Mouse (Mus musculus) intestine, embryonic 15.5 days (tissue): ENCODE measurements around the gene Trnau1ap. TPM values are rescaled to one million over a fixed set of nuclear protein-coding genes. Genes with fewer than 3 reads are reported as not detected.
A peak's percentile ranks its signal among the peaks of the same experiment; 100 is the strongest.
"Not testable (repeated sequence)": the region's sequence is repeated elsewhere in the genome, so short reads cannot be mapped to it uniquely, and the experiment has no call there.

Experiments
- ATAC-seq: fragments of 200-750 bp; cut with Nextera tagmentation; 2 replicates; pipeline ENCODE4 v1.8.0; 2017; ENCODE audit warnings: moderate TSS enrichment, moderate library complexity
- H3K27ac ChIP-seq: fragments of 300-500 bp; sonication (generic); 2 replicates; pipeline ENCODE4 v1.5.1; 2015; ENCODE audit warnings: mild to moderate bottlenecking, inconsistent platforms
- H3K27me3 ChIP-seq: fragments of 300-500 bp; sonication (generic); replicated peaks from 2 replicates; pipeline ENCODE4 v1.6.1; 2015; ENCODE audit warnings: inconsistent platforms
- H3K36me3 ChIP-seq: fragments of 300-500 bp; sonication (generic); 2 replicates; pipeline ENCODE4 v1.6.1; 2015; ENCODE audit warnings: inconsistent platforms
- H3K4me1 ChIP-seq: fragments of 300-500 bp; sonication (generic); replicated peaks from 2 replicates; pipeline ENCODE4 v1.6.1; 2015; ENCODE audit warnings: inconsistent platforms
- H3K4me2 ChIP-seq: fragments of 300-500 bp; sonication (generic); replicated peaks from 2 replicates; pipeline ENCODE4 v1.6.1; 2015; ENCODE audit warnings: mild to moderate bottlenecking, inconsistent platforms
- H3K4me3 ChIP-seq: fragments of 300-500 bp; sonication (generic); replicated peaks from 2 replicates; pipeline ENCODE4 v1.5.1; 2015; ENCODE audit warnings: inconsistent platforms
- H3K9ac ChIP-seq: fragments of 300-500 bp; sonication (generic); 2 replicates; pipeline ENCODE4 v1.6.1; 2015; ENCODE audit warnings: inconsistent platforms
- H3K9me3 ChIP-seq: fragments of 300-500 bp; sonication (generic); 2 replicates; pipeline ENCODE4 v1.6.1; 2016; ENCODE audit warnings: inconsistent platforms
- WGBS: fragments of 180-500 bp; shearing (Covaris S2); methylation state at CpG from one replicate; pipeline ENCODE4 v1.1.7; 2015; 5-methylcytosine and 5-hydroxymethylcytosine counted together
- polyA plus RNA-seq: library from polyadenylated mRNA; unstranded; fragments of >200 nt; fragmentation: Nextera tagmentation; extraction: Ambion mirVana; gene quantifications from 2 replicates; pipeline ENCODE4 v1.2.1, GENCODE M21; 2015

Trnau1ap gene
- polyA plus RNA-seq, 1 experiment from 2014 or later, result 74.5 TPM

DNA sequence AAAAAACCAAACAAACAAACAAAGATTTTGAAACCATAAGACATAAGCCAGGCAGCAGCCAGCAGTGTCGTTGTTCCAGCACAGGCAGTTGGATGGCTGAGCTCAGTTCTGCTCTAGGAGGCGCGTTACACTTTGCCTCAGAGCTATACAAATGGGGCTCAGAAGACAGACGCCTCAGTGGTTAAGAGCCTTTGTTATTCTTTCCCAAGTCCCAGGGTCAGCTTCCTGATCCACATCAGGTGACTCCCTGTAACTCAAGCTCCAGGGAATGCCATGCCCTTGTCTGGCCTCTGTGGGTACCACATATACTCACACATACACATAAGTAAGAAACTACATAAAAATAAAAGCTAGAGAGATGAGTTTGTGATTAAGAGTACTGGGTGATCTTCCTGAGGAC is 38.3 kb downstream of the Trnau1ap start:
- Histone ChIP-seq H3K27ac (no peak overlapping the region), H3K4me1 (no peaks in the 10 kb centered on the region), H3K36me3 (peaks cover 18% of the 10 kb centered on the region; the same call in 1 of the 2 replicates), H3K27me3 (no peaks in the 10 kb centered on the region), H3K4me3 (no peak overlapping the region), H3K9ac (no peak overlapping the region), H3K4me2 (no peak overlapping the region), H3K9me3 (no peaks in the 10 kb centered on the region; the same call in 1 of the 2 replicates)
- no peak for ATAC-seq
- WGBS, result 94% methylated on average over 4 of the region's 4 CpGs

DNA sequence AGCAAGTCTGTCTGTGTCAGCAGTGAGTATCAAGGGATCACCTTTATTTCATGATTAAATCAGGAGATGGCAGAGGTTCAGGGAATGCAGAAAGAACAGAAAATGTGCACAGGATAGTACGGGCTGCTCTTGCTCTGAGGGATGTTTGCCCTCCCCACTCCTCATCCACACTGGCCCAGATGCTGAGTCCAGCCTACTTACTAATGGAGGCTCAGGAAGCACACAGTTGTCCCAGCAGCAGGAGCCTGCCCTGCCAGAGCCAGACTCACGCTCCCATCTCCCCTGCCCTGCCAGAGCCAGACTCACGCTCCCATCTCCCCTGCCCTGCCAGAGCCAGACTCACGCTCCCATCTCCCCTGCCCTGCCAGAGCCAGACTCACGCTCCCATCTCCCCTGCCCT is 40.5 kb downstream of the Trnau1ap start:
- peaks cover 22% of the 10 kb centered on the region; the same call in 1 of the 2 replicates for H3K36me3 ChIP-seq
- not testable (repeated sequence) for H3K4me2 ChIP-seq, H3K9me3 ChIP-seq, H3K4me1 ChIP-seq, ATAC-seq, H3K9ac ChIP-seq, H3K4me3 ChIP-seq, H3K27me3 ChIP-seq, H3K27ac ChIP-seq
- WGBS, result 76% methylated on average over 3 of the region's 5 CpGs

DNA sequence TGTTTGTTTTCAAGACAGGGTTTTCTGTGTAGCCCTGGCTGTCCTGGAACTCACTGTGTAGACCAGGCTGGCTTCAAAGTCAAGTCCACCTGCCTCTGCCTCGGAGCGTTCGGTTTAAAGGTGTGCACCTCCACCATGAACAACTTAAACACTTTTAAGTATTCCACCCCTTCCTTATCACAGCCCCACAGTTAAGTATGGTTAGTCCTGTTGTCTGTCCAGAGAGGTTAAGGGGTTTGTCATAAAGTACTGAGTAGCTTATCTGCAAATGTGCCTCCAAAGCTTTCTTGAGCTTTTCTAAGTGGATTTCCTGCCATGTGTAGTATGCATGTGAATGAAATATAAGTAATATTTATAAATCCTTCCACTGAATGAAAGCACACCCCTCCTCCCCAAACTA is 53.4 kb downstream of the Trnau1ap start:
- no peak overlapping the region for H3K4me2 ChIP-seq
- H3K4me3 ChIP-seq, result no peak overlapping the region
- 0 out of 2 replicates have a peak, but pooled peaks cover 4% of the 10 kb centered on the region for H3K4me1 ChIP-seq
- WGBS, result 86% methylated on average over 3 of the region's 3 CpGs
- H3K36me3 ChIP-seq, result no peaks in the 10 kb centered on the region
- no peaks in the 10 kb centered on the region for H3K27me3 ChIP-seq
- H3K9ac ChIP-seq, result no peak overlapping the region
- H3K9me3 ChIP-seq, result no peaks in the 10 kb centered on the region
- no peak for ATAC-seq
- H3K27ac ChIP-seq, result no peak overlapping the region

DNA sequence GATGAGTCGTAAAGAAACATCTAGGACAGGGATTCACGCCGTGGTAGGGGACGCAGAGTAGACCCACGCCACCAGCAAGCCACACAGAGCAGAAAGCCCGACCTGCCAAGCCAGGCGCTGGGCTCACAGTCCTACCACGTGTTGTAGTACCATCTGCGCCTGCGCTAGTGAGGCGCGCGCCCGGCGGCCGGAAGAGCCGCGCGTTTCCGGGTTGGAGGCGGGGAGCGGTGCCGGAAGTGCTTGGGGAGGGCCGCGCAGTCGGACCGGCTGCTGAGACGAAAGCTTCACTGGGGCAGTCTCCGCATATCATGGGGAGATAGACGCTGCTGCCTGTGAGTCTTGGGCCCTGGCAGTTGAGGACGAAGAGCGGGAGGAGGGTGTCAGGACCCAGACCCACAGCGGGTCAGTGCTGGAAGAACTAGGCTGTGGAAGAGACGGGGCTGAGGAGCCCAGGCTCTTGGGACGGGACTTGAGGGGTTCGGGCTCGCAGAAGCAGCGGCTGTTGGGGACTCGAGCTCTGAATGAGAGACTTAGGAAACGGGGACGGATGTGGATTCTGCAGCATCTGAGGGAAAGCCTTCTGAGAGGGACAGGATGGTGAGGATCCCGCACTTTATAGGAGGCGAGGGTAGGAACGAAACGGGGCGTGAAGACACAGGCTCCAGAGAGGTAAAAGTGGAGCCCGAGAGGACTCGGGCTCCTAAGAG is 55.0 kb downstream of the Trnau1ap start, which contains the start of gene Taf12:
Taf12 (plus strand) TSS at position 220 of the 707 bp plus-strand sequence.
- under 1% methylated on average over 48 of the region's 48 CpGs for WGBS
- Histone ChIP-seq H3K27me3 (no peaks in the 10 kb centered on the region), H3K4me1 (0 out of 2 replicates have a peak, but pooled peaks cover 8% of the 10 kb centered on the region), H3K4me3 (peak within 1 kb of the TSS; percentile 71), H3K4me2 (peak within 1 kb of the TSS; percentile 82), H3K9ac (peak within 1 kb of the TSS; percentile 76), H3K9me3 (no peaks in the 10 kb centered on the region), H3K36me3 (no peaks in the 10 kb centered on the region), H3K27ac (peak within 1 kb of the TSS; percentile 92)
- ATAC-seq, result peak; percentile 92

DNA sequence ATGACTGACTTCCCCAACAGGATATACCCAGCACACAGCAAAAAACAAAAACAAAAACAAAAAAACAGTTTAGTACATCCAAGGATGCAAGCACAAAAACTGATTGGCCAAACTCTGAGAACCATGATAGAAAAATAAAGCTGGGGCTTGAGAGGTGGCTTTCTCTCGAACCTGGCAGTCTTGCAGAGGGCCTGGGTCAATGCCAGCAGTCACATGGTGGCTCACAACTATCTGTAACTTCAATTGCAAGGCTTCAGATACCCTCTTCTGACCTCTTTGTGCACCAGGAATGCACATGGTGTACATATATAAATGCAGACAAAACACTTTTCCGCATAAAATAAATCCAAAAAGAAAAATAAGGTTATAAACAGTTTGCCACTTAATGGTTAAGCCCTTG is 56.2 kb downstream of the Trnau1ap start:
- 0 out of 2 replicates have a peak, but pooled peaks cover 8% of the 10 kb centered on the region for H3K4me1 ChIP-seq
- WGBS, result 58% methylated on average over 2 of the region's 2 CpGs
- no peaks in the 10 kb centered on the region for H3K9me3 ChIP-seq
- no peaks in the 10 kb centered on the region for H3K27me3 ChIP-seq
- no peak overlapping the region for H3K4me3 ChIP-seq
- H3K27ac ChIP-seq, result no peak overlapping the region
- no peaks in the 10 kb centered on the region for H3K36me3 ChIP-seq
- H3K9ac ChIP-seq, result peak overlapping the region; percentile 76; the same call in 1 of the 2 replicates
- H3K4me2 ChIP-seq, result peak overlapping the region; percentile 82; the same call in 1 of the 2 replicates
- no peak for ATAC-seq

DNA sequence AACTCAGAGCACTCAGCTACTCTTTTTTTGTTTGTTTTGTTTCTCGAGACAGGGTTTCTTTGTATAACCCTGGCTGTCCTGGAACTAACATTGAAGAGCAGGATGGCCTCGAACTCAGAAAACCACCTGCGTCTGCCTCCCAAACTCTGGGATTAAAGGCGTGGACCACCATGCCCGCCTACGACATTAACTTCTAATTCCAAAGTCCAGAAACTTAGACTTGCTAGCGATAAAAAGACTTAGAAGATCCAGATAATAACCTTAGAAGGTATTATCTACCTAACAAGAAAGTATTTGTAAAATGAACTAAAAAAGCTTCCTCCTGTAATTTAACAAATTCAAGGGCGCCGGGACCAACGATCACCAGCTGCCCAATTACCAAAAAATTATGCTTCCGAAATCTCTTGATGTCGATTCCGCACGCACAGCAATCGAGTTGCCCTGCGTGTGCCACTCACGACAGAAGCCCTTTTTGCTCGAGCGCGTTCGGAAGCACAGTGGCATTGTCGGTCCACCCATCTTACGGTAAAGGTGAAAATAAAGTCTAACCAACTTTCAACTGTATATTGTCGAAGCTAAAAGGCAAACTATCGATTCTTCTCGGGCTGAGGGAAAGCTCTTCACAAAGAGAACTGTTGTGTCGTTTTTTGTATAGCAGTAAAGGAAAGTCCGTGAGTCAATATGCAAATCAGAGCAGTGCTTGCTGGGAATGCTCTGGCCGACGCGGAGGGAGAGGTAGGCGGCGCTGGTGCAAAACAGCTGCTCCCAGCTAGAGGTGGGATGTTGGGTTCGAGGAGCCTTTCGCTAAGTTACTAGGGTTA is 59.4 kb downstream of the Trnau1ap start:
- Histone ChIP-seq H3K27me3 (no peaks in the 10 kb centered on the region), H3K9ac (peak overlapping the region; percentile 37), H3K9me3 (no peaks in the 10 kb centered on the region)

DNA sequence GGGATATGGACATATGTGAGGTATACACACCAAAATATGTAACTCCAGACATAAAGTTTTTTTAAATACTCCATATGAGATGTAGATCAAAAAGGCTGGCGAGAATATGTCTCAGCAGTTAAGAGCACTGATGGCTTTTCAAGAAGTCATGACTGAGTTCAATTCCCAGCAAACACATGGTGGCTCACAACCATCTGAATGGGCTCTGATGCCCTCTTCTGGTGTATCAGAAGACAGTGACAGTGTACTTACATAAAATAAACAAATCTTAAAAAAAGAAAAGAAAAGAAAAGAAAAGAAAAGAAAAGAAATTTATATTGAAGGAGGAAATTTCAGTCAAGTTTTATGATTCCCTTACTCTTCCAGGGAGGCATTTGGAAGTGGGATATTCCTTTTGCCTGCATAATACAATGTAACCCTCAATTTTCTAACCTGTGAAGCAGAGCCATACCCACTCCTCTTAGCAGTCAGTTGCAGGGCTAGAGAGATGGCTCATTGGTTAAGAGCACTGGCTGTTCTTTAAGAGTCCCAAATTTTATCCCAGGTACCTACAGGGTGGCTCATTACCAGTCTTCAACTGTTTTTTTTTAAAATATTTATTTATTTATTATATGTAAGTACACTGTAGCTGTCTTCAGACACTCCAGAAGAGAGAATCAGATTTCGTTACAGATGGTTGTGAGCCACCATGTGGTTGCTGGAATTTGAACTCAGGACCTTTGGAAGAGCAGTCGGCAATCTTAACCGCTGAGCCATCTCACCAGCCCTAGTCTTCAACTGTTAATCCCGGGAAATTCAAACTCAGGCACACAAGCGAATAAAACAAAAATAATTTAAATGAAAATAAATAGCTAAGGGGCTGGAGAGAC is 60.2 kb downstream of the Trnau1ap start:
- 12% methylated on average over 6 of the region's 6 CpGs for WGBS
- peak; percentile 1; the same call in 1 of the 2 replicates for ATAC-seq
- Histone ChIP-seq H3K4me3 (no peak overlapping the region), H3K9ac (no peak overlapping the region), H3K9me3 (no peaks in the 10 kb centered on the region), H3K4me2 (no peak overlapping the region), H3K36me3 (no peaks in the 10 kb centered on the region), H3K4me1 (0 out of 2 replicates have a peak, but pooled peaks cover 8% of the 10 kb centered on the region), H3K27me3 (no peaks in the 10 kb centered on the region), H3K27ac (peak overlapping the region; percentile 62; the same call in 1 of the 2 replicates)

More for the DNA sequence above, 59.4 kb downstream of the Trnau1ap start:
- H3K4me3 ChIP-seq, result peak overlapping the region; percentile 23
- peak; percentile 86 for ATAC-seq
- under 1% methylated on average over 35 of the region's 35 CpGs for WGBS
- H3K4me2 ChIP-seq, result peak overlapping the region; percentile 65
- no peaks in the 10 kb centered on the region for H3K36me3 ChIP-seq
- H3K27ac ChIP-seq, result peak overlapping the region; percentile 92
- 0 out of 2 replicates have a peak, but pooled peaks cover 8% of the 10 kb centered on the region for H3K4me1 ChIP-seq

- 85% methylated on average over 3 of the region's 3 CpGs for WGBS
Measured at GRCm38 (mm10) chr4:132266835-132267349, 62.4 kb downstream of the Trnau1ap start.

DNA sequence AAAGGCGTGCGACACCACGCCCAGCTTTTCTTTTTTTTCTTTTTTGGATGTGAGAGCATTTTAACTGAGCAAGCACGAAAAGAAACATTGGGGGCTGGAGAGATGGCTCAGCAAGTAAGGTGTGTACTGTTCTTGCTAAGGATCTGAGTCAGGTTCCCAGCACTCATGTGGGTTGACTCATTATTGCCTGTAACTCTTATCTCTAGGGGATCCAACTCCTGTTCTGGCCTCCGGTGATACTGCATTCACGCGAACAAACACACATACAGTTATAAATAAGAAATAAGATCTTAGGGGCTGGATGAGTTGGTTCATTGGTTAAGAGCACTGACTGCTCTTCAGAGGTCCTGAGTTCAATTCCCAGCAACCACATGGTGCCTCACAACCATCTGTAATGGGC is 66.0 kb downstream of the Trnau1ap start:
- WGBS, result 95% methylated on average over 7 of the region's 7 CpGs
- Histone ChIP-seq H3K36me3 (no peaks in the 10 kb centered on the region), H3K4me3 (no peak overlapping the region), H3K4me2 (no peak overlapping the region), H3K9me3 (no peaks in the 10 kb centered on the region), H3K9ac (no peak overlapping the region), H3K27ac (no peak overlapping the region), H3K4me1 (peaks cover 9% of the 10 kb centered on the region), H3K27me3 (no peaks in the 10 kb centered on the region)
- ATAC-seq, result no peak

More at GRCm38 (mm10) chr4:132266835-132267349, 62.4 kb downstream of the Trnau1ap start:
- H3K9me3 ChIP-seq, result no peaks in the 10 kb centered on the region
- H3K4me2 ChIP-seq, result no peak overlapping the region
- no peak overlapping the region for H3K4me3 ChIP-seq
- H3K27ac ChIP-seq, result no peak overlapping the region
- H3K27me3 ChIP-seq, result no peaks in the 10 kb centered on the region
- H3K9ac ChIP-seq, result no peak overlapping the region
- H3K4me1 ChIP-seq, result 0 out of 2 replicates have a peak, but pooled peaks cover 4% of the 10 kb centered on the region
- ATAC-seq, result no peak
- H3K36me3 ChIP-seq, result no peaks in the 10 kb centered on the region

DNA sequence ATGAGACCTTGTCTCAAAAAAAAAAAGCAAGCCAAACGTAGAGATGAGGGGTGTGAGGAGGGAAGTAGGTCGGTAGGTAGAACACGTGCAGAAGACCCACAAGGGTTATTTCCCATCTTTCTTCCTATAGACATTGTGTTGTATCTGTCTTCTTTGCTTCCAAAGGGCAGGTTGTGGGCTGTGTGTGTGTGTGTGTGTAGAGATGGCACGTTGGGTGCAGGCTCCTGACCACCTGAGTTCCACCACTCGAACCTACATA is 67.1 kb downstream of the Trnau1ap start:
- Histone ChIP-seq H3K4me3 (no peak overlapping the region), H3K36me3 (no peaks in the 10 kb centered on the region), H3K4me1 (peaks cover 9% of the 10 kb centered on the region), H3K4me2 (peak overlapping the region; percentile 65), H3K9ac (no peak overlapping the region), H3K27me3 (no peaks in the 10 kb centered on the region), H3K27ac (no peak overlapping the region), H3K9me3 (no peaks in the 10 kb centered on the region)
- 69% methylated on average over 5 of the region's 5 CpGs for WGBS
- no peak for ATAC-seq
